Mouse (Mus musculus) liver, postnatal 0 days (tissue): ENCODE results near the gene Itga2.

ENCODE experiments used
- CTCF ChIP-seq: sonication (generic); IDR thresholded peaks from 2 replicates; pipeline ENCODE4 v1.5.1; 2016; ENCODE audit warnings: antibody characterized with exemption, low read depth
- EP300 ChIP-seq: IDR thresholded peaks from 2 replicates; pipeline ENCODE4 v1.6.1; 2016; ENCODE audit warnings: antibody characterized with exemption, low read depth, mild to moderate bottlenecking

- TF ChIP-seq CTCF (no peak), EP300 (no peak)
Measured at GRCm38 (mm10) chr13:114878667-114879066, 53.2 kb downstream of the Itga2 start.
